Mouse (Mus musculus) regulatory T cell (primary cell): ENCODE results near the gene Hnrnpul1.
"Not testable (repeated sequence)": the region's sequence is repeated elsewhere in the genome, so short reads cannot be mapped to it uniquely, and the experiment has no call there.

Source experiments
- in situ Hi-C: fragments of 300-600 bp; cut with MboI, MseI; formaldehyde crosslinking; loops from one replicate; pipeline ENCODE4 v1.15.1; 2025; ENCODE audit warnings: high pct_unique_total_duplicates

Gene Hnrnpul1

GRCm38 (mm10) chr7:25780753-25781152 is 26.2 kb upstream of the Hnrnpul1 start:
- in situ Hi-C loops, result no loop called here

GRCm38 (mm10) chr7:25780021-25780420 is 25.5 kb upstream of the Hnrnpul1 start:
- in situ Hi-C loops, result no loop called here

- in situ Hi-C loops, result loop anchor here (25.0 kb wide), 1 partner anchor 1681 kb away; the partner anchor contains the start of gene Zfp180
Measured at GRCm38 (mm10) chr7:25768229-25768628, 13.7 kb upstream of the Hnrnpul1 start.

- in situ Hi-C loops, result loop anchor here (25.0 kb wide), 1 partner anchor 1679 kb away; the partner anchor contains the start of gene Zfp180
Measured at GRCm38 (mm10) chr7:25766108-25766507, 11.6 kb upstream of the Hnrnpul1 start.

GRCm38 (mm10) chr7:25764221-25764620 is 9.7 kb upstream of the Hnrnpul1 start:
- in situ Hi-C loops, result loop anchor here (25.0 kb wide), 1 partner anchor 1677 kb away; the partner anchor contains the start of gene Zfp180

- in situ Hi-C loops, result loop anchor here (25.0 kb wide), 1 partner anchor 1676 kb away; the partner anchor contains the start of gene Zfp180
Measured at GRCm38 (mm10) chr7:25763678-25764077, 9.1 kb upstream of the Hnrnpul1 start.

GRCm38 (mm10) chr7:25761354-25761753 is 6.8 kb upstream of the Hnrnpul1 start:
- in situ Hi-C loops, result loop anchor here (25.0 kb wide), 1 partner anchor 1674 kb away; the partner anchor contains the start of gene Zfp180

- in situ Hi-C loops, result loop anchor here (5.0 to 25.0 kb wide), 2 partner anchors 51 to 1669 kb away; partner anchors contain the start of gene Zfp180
Measured at GRCm38 (mm10) chr7:25756011-25756410, 1.5 kb upstream of the Hnrnpul1 start.

- in situ Hi-C loops, result loop anchor here (5.0 to 25.0 kb wide), 2 partner anchors 52 to 1668 kb away; partner anchors contain the start of gene Zfp180
Measured at GRCm38 (mm10) chr7:25755468-25755833, 894 bp upstream of the Hnrnpul1 start.

GRCm38 (mm10) chr7:25754439-25754737 is 169 bp downstream of the Hnrnpul1 start:
- in situ Hi-C loops, result loop anchor here (25.0 kb wide), 1 partner anchor 1667 kb away; the partner anchor contains the start of gene Zfp180

GRCm38 (mm10) chr7:25753643-25754438 is 716 bp downstream of the Hnrnpul1 start:
- in situ Hi-C loops, result loop anchor here (25.0 kb wide), 1 partner anchor 1667 kb away; the partner anchor contains the start of gene Zfp180

- in situ Hi-C loops, result loop anchor here (25.0 kb wide), 1 partner anchor 1666 kb away; the partner anchor contains the start of gene Zfp180
Measured at GRCm38 (mm10) chr7:25753076-25753475, 1.5 kb downstream of the Hnrnpul1 start.

GRCm38 (mm10) chr7:25746844-25747243 is 7.7 kb downstream of the Hnrnpul1 start:
- in situ Hi-C loops, result no loop called here

GRCm38 (mm10) chr7:25738277-25738676 is 16.3 kb downstream of the Hnrnpul1 start:
- in situ Hi-C loops, result no loop called here

- in situ Hi-C loops, result no loop called here
Measured at GRCm38 (mm10) chr7:25736920-25737319, 17.6 kb downstream of the Hnrnpul1 start.

GRCm38 (mm10) chr7:25734991-25735390 is 19.6 kb downstream of the Hnrnpul1 start:
- in situ Hi-C loops, result no loop called here

GRCm38 (mm10) chr7:25731294-25732055 is 23.1 kb downstream of the Hnrnpul1 start:
- in situ Hi-C loops, result no loop called here

- in situ Hi-C loops, result no loop called here
Measured at GRCm38 (mm10) chr7:25729862-25730261, 24.7 kb downstream of the Hnrnpul1 start.

- in situ Hi-C loops, result no loop called here
Measured at GRCm38 (mm10) chr7:25729396-25729795, 25.2 kb downstream of the Hnrnpul1 start.

GRCm38 (mm10) chr7:25727800-25728199 is 26.8 kb downstream of the Hnrnpul1 start:
- in situ Hi-C loops, result no loop called here

GRCm38 (mm10) chr7:25725886-25726285 is 28.7 kb downstream of the Hnrnpul1 start:
- in situ Hi-C loops, result no loop called here

- in situ Hi-C loops, result not testable (repeated sequence)
Measured at GRCm38 (mm10) chr7:25721776-25722175, 32.8 kb downstream of the Hnrnpul1 start.
